Mouse (Mus musculus): Measurements from ENCODE around the gene Mpdu1. TPM values are rescaled to one million over a fixed set of nuclear protein-coding genes. Genes with fewer than 3 reads are reported as not detected.

The Mpdu1 gene
- polyA plus RNA-seq, 1 experiment from 2014 or later = 61.3 TPM

GRCm38 (mm10) chr11:69655264-69656064 lies 7.0 kb downstream of the Mpdu1 start, which contains the start of gene Sox15:
Gene Sox15, plus strand, starts transcription at chr11:69655314.
- Histone ChIP-seq H3K4me2 (replicated peaks; ENCODE audit: low read depth, low read length) (0 out of 2 replicates have a peak within 1 kb of the TSS, but pooled peaks have one; percentile 11), H3K27ac (ENCODE audit: low read length) (peak within 1 kb of the TSS; percentile 51; the same call in 1 of the 2 replicates), H3K4me3 (ENCODE audit: low read depth, low read length) (no peak within 1 kb of the TSS), H3K36me3 (ENCODE audit: insufficient read depth, low read length) (peaks cover 31% of the 10 kb centered on the region), H3K27me3 (replicated peaks; ENCODE audit: insufficient read depth, low read length) (no peaks in the 10 kb centered on the region), H3K4me1 (ENCODE audit: insufficient read depth, low read depth, low read length) (no peaks in the 10 kb centered on the region), H3K9ac (replicated peaks; ENCODE audit: low read depth) (no peak within 1 kb of the TSS), H3K9me3 (ENCODE audit: low read length) (no peaks in the 10 kb centered on the region)
- WGBS = 25% methylated on average over 34 of the region's 34 CpGs
- peak; percentile 81 for DNase-seq (ENCODE audit: low spot score)
- peak; percentile 74 for ATAC-seq
- TF ChIP-seq EP300 (IDR thresholded peaks at IDR 0.05) = no peak
- peak; percentile 83 for TF ChIP-seq CTCF (IDR thresholded peaks at IDR 0.05)

- no peaks in the 10 kb centered on the region for H3K27me3 ChIP-seq (replicated peaks; ENCODE audit: insufficient read depth, low read length)
- peak overlapping the region; percentile 51; the same call in 1 of the 2 replicates for H3K27ac ChIP-seq (ENCODE audit: low read length)
- peak; percentile 34 for ATAC-seq
- H3K4me2 ChIP-seq (replicated peaks; ENCODE audit: low read depth, low read length) = 0 out of 2 replicates have a peak overlapping the region, but pooled peaks have one; percentile 11
- H3K4me1 ChIP-seq (ENCODE audit: insufficient read depth, low read depth, low read length) = no peaks in the 10 kb centered on the region
- DNase-seq (ENCODE audit: low spot score) = peak; percentile 29
- TF ChIP-seq CTCF (IDR thresholded peaks at IDR 0.05) = no peak
- no peak for TF ChIP-seq EP300 (IDR thresholded peaks at IDR 0.05)
- no peaks in the 10 kb centered on the region for H3K9me3 ChIP-seq (ENCODE audit: low read length)
- 40% methylated on average over 9 of the region's 9 CpGs for WGBS
- no peak overlapping the region for H3K9ac ChIP-seq (replicated peaks; ENCODE audit: low read depth)
- peaks cover 36% of the 10 kb centered on the region for H3K36me3 ChIP-seq (ENCODE audit: insufficient read depth, low read length)
- H3K4me3 ChIP-seq (ENCODE audit: low read depth, low read length) = no peak overlapping the region
Observed at GRCm38 (mm10) chr11:69654760-69655159, 7.7 kb downstream of the Mpdu1 start.

GRCm38 (mm10) chr11:69653399-69653798 lies 9.0 kb downstream of the Mpdu1 start:
- no peak overlapping the region for H3K4me2 ChIP-seq (replicated peaks; ENCODE audit: low read depth, low read length)
- H3K9ac ChIP-seq (replicated peaks; ENCODE audit: low read depth) = no peak overlapping the region
- peaks cover 34% of the 10 kb centered on the region for H3K36me3 ChIP-seq (ENCODE audit: insufficient read depth, low read length)
- no peak overlapping the region for H3K27ac ChIP-seq (ENCODE audit: low read length)
- no peaks in the 10 kb centered on the region for H3K27me3 ChIP-seq (replicated peaks; ENCODE audit: insufficient read depth, low read length)
- no peaks in the 10 kb centered on the region for H3K9me3 ChIP-seq (ENCODE audit: low read length)
- no peak for DNase-seq (ENCODE audit: low spot score)
- TF ChIP-seq EP300 (IDR thresholded peaks at IDR 0.05) (no peak), CTCF (IDR thresholded peaks at IDR 0.05) (no peak)
- H3K4me3 ChIP-seq (ENCODE audit: low read depth, low read length) = no peak overlapping the region
- no peaks in the 10 kb centered on the region for H3K4me1 ChIP-seq (ENCODE audit: insufficient read depth, low read depth, low read length)
- ATAC-seq = no peak
- WGBS = 65% methylated on average over 5 of the region's 5 CpGs

- H3K4me2 ChIP-seq (replicated peaks; ENCODE audit: low read depth, low read length) = no peak overlapping the region
- H3K9ac ChIP-seq (replicated peaks; ENCODE audit: low read depth) = no peak overlapping the region
- DNase-seq (ENCODE audit: low spot score) = no peak
- no peak for ATAC-seq
- no peak overlapping the region for H3K27ac ChIP-seq (ENCODE audit: low read length)
- no peak for TF ChIP-seq EP300 (IDR thresholded peaks at IDR 0.05)
- TF ChIP-seq CTCF (IDR thresholded peaks at IDR 0.05) = no peak
- no peaks in the 10 kb centered on the region for H3K4me1 ChIP-seq (ENCODE audit: insufficient read depth, low read depth, low read length)
- H3K36me3 ChIP-seq (ENCODE audit: insufficient read depth, low read length) = peaks cover 45% of the 10 kb centered on the region
- 85% methylated on average over 5 of the region's 5 CpGs for WGBS
- no peak overlapping the region for H3K4me3 ChIP-seq (ENCODE audit: low read depth, low read length)
- H3K9me3 ChIP-seq (ENCODE audit: low read length) = no peaks in the 10 kb centered on the region
- no peaks in the 10 kb centered on the region for H3K27me3 ChIP-seq (replicated peaks; ENCODE audit: insufficient read depth, low read length)
Observed at GRCm38 (mm10) chr11:69645860-69646259, 16.6 kb downstream of the Mpdu1 start.

GRCm38 (mm10) chr11:69635471-69635870 lies 27.0 kb downstream of the Mpdu1 start:
- H3K4me3 ChIP-seq (ENCODE audit: low read depth, low read length) = no peak overlapping the region
- WGBS = 49% methylated on average over 3 of the region's 3 CpGs
- H3K9ac ChIP-seq (replicated peaks; ENCODE audit: low read depth) = no peak overlapping the region

GRCm38 (mm10) chr11:69633128-69633866 lies 29.1 kb downstream of the Mpdu1 start:
- H3K9ac ChIP-seq (replicated peaks; ENCODE audit: low read depth) = peak overlapping the region; percentile 88
- H3K4me2 ChIP-seq (replicated peaks; ENCODE audit: low read depth, low read length) = peak overlapping the region; percentile 85
- no peaks in the 10 kb centered on the region for H3K27me3 ChIP-seq (replicated peaks; ENCODE audit: insufficient read depth, low read length)
- H3K27ac ChIP-seq (ENCODE audit: low read length) = peak overlapping the region; percentile 96
- WGBS = 2% methylated on average over 39 of the region's 50 CpGs
- no peak for TF ChIP-seq EP300 (IDR thresholded peaks at IDR 0.05)
- no peak; the same call in 1 of the 2 replicates for TF ChIP-seq CTCF (IDR thresholded peaks at IDR 0.05)
- H3K4me3 ChIP-seq (ENCODE audit: low read depth, low read length) = peak overlapping the region; percentile 77
- no peaks in the 10 kb centered on the region for H3K36me3 ChIP-seq (ENCODE audit: insufficient read depth, low read length)
- ATAC-seq (peak; percentile 73), DNase-seq (ENCODE audit: low spot score) (peak; percentile 74)
- no peaks in the 10 kb centered on the region; the same call in 1 of the 2 replicates for H3K4me1 ChIP-seq (ENCODE audit: insufficient read depth, low read depth, low read length)
- H3K9me3 ChIP-seq (ENCODE audit: low read length) = no peaks in the 10 kb centered on the region

More at GRCm38 (mm10) chr11:69635471-69635870, 27.0 kb downstream of the Mpdu1 start:
- Histone ChIP-seq H3K4me1 (ENCODE audit: insufficient read depth, low read depth, low read length) (no peaks in the 10 kb centered on the region; the same call in 1 of the 2 replicates), H3K4me2 (replicated peaks; ENCODE audit: low read depth, low read length) (no peak overlapping the region), H3K27me3 (replicated peaks; ENCODE audit: insufficient read depth, low read length) (no peaks in the 10 kb centered on the region), H3K36me3 (ENCODE audit: insufficient read depth, low read length) (no peaks in the 10 kb centered on the region), H3K27ac (ENCODE audit: low read length) (no peak overlapping the region), H3K9me3 (ENCODE audit: low read length) (no peaks in the 10 kb centered on the region)
- no peak for DNase-seq (ENCODE audit: low spot score)
- TF ChIP-seq CTCF (IDR thresholded peaks at IDR 0.05) (no peak), EP300 (IDR thresholded peaks at IDR 0.05) (no peak)
- ATAC-seq = no peak
